Mouse (Mus musculus) Muller cell, postnatal 12 days (primary cell): Measurements from ENCODE around the gene Nup85.

Experiments used
- DNase-seq: peaks from one replicate; pipeline ENCODE4 v3.0.0-alpha.2; 2015; ENCODE audit errors: inconsistent ontology term

Gene Nup85

GRCm38 (mm10) chr11:115613138-115613945 lies 49.1 kb downstream of the Nup85 start:
- DNase-seq: peak; percentile 21

- no peak for DNase-seq
These were observed 50.3 kb downstream of the Nup85 start for GRCm38 (mm10) chr11:115614346-115615107.

- peak; percentile 28 for DNase-seq
These were observed 51.0 kb downstream of the Nup85 start for GRCm38 (mm10) chr11:115615108-115615825.

GRCm38 (mm10) chr11:115615875-115616274 lies 51.6 kb downstream of the Nup85 start:
- no peak for DNase-seq

DNA sequence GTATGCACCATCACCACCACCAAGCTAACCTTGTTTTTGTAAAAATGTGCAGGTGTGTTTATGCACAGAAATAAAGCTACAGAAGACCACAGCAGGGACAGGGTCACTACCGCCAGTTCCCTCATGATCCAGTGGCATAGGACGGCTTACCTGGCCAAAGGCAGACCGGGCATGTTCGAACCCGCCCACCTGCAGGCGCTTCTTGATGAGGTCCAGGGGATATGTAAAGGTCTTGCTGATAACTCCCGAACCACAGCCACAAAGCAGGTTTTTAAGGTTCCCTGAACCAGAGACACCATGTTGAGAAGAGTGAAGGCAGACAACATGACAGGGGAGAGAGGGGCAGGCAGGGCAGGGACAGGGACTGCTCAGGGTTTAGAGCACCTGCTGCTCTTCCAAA lies 52.1 kb downstream of the Nup85 start:
- no peak for DNase-seq

GRCm38 (mm10) chr11:115616893-115617292 lies 52.7 kb downstream of the Nup85 start:
- DNase-seq: no peak

- no peak for DNase-seq
These were observed 53.8 kb downstream of the Nup85 start for GRCm38 (mm10) chr11:115618001-115618400.

DNA sequence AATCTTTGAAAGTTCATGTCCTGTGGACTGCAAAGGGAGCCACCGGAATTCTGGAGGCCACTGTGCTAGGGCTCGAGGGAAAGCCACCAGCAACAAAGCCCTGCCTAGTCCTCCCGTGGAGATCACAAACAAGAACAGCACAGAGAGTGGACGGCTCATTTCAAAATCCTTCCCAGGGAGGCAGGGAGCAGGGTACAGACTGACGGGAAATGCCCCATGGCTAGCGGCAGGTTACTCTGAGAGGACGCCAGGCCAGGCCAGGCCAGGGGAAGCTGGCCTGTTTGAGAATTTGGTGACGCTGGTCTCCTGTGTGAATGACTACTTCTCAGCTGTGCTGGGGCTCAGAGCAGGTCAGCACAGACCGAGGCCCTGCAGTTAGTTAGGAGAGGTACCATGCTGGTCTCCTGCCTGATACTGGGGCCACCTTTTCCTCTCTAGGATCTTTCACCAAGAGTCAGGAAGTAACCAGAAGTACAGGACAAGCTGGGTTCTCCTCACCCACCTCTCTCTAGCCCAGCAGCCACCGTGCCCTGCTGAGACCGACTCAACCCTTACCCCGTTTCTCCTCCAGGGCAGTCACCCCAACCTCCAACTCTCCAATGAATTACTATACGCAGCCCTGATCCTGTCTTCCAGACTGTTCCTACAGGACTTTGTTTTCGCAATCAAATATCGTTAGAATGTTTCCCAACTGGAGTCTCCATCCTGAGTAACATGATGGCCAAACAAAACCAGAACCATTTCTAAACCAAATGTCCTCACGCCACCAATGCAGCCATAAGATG lies 54.7 kb downstream of the Nup85 start:
- no peak for DNase-seq

GRCm38 (mm10) chr11:115619949-115620348 lies 55.7 kb downstream of the Nup85 start:
- DNase-seq: no peak

DNA sequence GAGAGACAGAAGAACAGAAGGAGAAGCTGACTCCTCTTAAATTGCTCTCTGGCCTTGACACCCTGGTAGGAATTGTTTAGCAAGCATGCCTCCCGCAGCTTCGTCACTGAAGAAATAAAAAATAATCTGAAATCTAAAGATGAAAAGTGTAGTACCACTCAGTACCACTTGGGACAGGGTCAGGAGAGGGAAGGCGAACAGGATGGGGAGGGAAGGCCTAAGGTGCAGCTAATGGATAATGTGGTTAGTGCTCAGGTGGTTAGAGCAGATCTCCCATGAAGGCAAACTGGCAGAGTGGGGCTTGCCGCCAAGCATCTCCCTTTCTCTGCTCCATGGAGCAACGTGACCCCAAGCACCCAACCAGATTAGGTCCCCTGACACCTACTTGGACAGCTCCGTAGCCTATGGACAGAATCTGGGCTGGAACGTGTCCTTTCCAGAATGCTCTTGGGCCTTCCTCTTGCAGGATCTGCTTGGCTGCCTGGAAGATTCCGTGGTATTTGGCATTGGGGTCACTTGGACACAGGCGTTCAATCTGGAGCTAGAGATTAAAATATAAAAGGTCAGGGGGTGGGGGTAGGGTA lies 59.3 kb downstream of the Nup85 start:
- no peak for DNase-seq

- DNase-seq: no peak
These were observed 61.6 kb downstream of the Nup85 start for GRCm38 (mm10) chr11:115625877-115626276.

DNA sequence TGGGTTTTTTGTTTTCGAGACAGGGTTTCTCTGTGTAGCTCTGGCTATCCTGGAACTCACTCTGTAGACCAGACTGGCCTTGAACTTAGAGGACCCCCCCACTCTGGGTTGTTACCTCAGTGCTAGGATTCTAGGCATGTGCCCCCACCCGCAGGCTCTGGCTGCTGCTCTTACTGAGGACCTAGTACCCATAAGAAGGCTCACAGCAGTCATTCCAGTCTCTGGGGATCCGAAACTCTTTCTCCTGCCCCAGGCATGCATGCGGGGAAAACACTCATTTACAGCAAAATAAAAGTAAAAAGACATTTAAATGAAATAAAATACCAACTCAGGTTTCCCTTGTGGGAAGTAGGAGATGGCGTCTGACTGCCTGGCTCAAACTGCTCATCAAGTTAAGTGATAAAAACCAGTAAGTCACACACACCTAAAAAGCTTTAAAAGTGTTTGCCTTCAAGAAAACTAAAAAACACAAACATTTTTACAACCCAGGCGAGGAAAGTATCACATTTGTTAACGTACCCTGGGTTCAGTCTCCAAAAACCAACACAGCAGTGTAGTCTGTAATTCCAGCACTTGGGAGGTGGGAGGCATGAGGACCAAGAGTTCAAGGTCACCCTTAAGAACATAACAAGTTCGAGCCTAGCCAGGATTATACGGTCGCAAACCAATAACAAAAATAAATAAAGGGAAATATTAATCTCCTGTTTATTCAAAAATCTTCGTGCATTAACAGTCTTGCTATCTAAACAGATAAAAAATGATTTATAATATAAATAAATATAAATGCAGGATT lies 62.8 kb downstream of the Nup85 start:
- no peak for DNase-seq

- DNase-seq: peak; percentile 99
These were observed 63.7 kb downstream of the Nup85 start, which contains the start of gene Slc25a19 for GRCm38 (mm10) chr11:115627705-115628464. Gene Slc25a19, minus strand, starts transcription at chr11:115628295.

- no peak for DNase-seq
These were observed 64.3 kb downstream of the Nup85 start for GRCm38 (mm10) chr11:115628465-115629101.

GRCm38 (mm10) chr11:115629734-115630531 lies 65.7 kb downstream of the Nup85 start:
- DNase-seq: no peak

- peak; percentile 18 for DNase-seq
These were observed 66.6 kb downstream of the Nup85 start for GRCm38 (mm10) chr11:115630532-115631504.

GRCm38 (mm10) chr11:115631505-115631890 lies 67.3 kb downstream of the Nup85 start:
- no peak for DNase-seq
